Mouse (Mus musculus) macrophage (primary cell): Measurements from ENCODE around the gene Siva1. TPM values are rescaled to one million over a fixed set of nuclear protein-coding genes. Genes with fewer than 3 reads are reported as not detected.

Experiments used
- H3K27ac ChIP-seq: fragments of 350-480 bp; formaldehyde crosslinking; 2 replicates; pipeline ENCODE4 v1.9.0; 2021
- H3K36me3 ChIP-seq: fragments of 350-480 bp; formaldehyde crosslinking; 2 replicates; pipeline ENCODE4 v1.9.0; 2021; ENCODE audit errors: inconsistent target
- H3K4me3 ChIP-seq: fragments of 350-480 bp; formaldehyde crosslinking; 2 replicates; pipeline ENCODE4 v1.9.0; 2021; ENCODE audit errors: inconsistent target
- H3K79me2 ChIP-seq: fragments of 350-480 bp; formaldehyde crosslinking; 2 replicates; pipeline ENCODE4 v1.9.0; 2021; ENCODE audit errors: inconsistent target
- WGBS: methylation state at CpG from one replicate; pipeline ENCODE4 v1.1.7; 2026; ENCODE audit warnings: inconsistent platforms; ENCODE audit not compliant: missing documents; 5-methylcytosine and 5-hydroxymethylcytosine counted together
- polyA plus RNA-seq: library from polyadenylated mRNA; stranded (reverse); fragments of 250-400 nt; gene quantifications from 3 replicates; pipeline ENCODE4 v1.2.4, GENCODE M21; 2018; ENCODE audit warnings: inconsistent platforms

Gene Siva1
- polyA plus RNA-seq, 1 experiment from 2014 or later = 5.6 TPM

DNA sequence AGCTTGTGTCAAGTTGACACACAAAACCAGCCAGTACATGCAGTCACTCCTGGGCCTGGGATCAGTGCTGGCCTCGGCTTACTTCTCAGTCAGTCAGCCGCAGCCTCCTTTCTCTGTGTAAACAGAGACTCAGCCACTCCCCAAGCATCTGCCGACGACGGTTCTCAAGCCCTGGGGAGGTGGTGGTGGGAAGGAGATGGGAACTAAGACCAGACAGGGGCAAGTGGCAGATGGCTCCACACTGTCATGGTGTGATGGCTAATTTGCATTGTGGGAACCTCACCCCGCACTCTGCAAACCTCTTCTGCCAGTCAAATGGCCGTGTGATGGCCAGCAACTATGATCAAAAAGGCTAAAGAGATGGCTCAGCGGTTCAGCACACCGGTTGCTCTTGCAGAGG lies 27.8 kb upstream of the Siva1 start:
- Histone ChIP-seq H3K27ac (peak overlapping the region; percentile 91), H3K4me3 (no peak overlapping the region)

DNA sequence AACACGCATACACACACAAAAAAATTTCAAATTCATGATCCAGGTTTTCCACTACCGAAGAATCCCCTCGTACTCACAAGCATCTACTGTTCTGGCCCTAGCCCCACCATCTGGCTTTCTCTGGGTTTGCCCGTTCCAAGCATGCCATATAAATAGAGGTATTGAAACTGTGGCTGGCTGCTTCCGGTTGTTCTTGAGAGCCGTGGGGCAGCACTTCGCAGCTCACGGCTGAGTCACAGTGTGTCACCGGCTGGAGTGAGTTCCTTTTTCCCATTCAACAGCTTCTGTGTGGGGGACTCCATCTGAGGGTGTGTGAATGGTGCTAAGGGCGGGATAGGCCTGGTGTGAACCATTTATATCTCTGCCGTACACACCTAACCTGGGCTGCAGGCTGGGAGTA lies 27.3 kb upstream of the Siva1 start:
- Histone ChIP-seq H3K4me3 (no peak overlapping the region), H3K36me3 (no peaks in the 10 kb centered on the region), H3K79me2 (peaks cover 14% of the 10 kb centered on the region; the same call in 1 of the 2 replicates), H3K27ac (peak overlapping the region; percentile 91)
- 6% methylated on average over 11 of the region's 11 CpGs for WGBS

More for the DNA sequence above, 27.8 kb upstream of the Siva1 start:
- H3K79me2 ChIP-seq = peaks cover 14% of the 10 kb centered on the region; the same call in 1 of the 2 replicates
- 92% methylated on average over 9 of the region's 9 CpGs for WGBS
- H3K36me3 ChIP-seq = no peaks in the 10 kb centered on the region

DNA sequence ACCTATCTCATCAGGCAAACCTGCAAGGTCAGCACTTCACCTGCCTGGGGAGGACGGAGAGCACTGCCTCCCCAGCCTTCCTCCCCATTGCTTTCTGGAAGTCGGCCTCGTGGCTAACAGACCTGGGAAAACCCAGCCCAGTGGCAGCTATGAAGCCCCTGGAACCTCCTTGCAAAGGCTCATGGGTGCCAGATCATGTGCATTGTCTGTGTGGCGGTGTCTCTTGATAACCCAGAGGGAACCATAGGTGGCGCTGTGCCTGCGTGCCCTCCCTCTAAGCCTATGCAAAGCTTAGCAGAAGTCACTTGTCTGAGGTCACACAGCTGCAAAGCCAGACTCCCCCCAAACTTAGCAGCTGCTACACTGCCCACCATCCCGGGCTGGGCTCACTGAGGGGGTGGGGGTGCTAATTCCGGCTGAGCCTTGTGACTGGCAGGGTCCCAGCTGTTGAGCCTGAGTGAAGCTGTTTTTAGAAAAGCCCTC lies 26.5 kb upstream of the Siva1 start:
- 5% methylated on average over 8 of the region's 8 CpGs for WGBS
- H3K79me2 ChIP-seq = peaks cover 14% of the 10 kb centered on the region; the same call in 1 of the 2 replicates
- no peak overlapping the region for H3K4me3 ChIP-seq
- no peaks in the 10 kb centered on the region for H3K36me3 ChIP-seq
- peak overlapping the region; percentile 91 for H3K27ac ChIP-seq

DNA sequence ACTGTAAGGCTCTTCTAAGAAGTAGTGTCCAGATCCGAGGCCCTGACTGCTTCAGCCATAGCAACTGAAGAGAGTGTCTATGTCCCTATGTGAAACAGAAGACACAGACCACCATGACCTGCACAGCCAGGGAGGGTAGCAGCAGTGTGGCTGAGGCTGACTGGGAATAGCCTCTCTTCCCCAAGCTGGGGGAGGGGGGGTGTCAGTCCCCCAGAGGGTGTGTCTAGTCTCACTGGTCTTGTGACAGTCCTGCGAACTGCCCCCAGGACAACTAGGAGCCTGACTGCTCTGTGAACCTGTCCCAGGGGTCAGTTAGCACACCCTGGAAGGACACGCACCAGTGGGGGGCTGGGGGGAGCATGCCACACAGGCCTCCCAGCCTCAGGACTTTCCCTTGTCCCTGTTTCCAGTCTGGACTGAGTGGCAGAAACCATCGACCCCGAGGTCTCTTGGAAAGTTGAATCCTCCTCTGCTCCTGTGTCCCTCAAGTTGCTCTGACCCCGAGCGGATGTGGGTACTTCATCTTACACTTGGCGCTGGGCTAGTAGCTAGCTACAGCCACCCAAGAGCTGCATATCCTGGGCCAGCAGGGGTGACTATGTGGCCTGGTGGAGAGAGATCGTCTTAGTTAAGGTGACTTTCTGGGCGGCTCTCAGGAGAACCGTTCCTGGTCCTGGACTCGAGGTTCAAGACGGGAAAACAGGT lies 25.3 kb upstream of the Siva1 start:
- Histone ChIP-seq H3K27ac (peak overlapping the region; percentile 91), H3K4me3 (peak overlapping the region; percentile 42)
- WGBS = 9% methylated on average over 13 of the region's 13 CpGs

DNA sequence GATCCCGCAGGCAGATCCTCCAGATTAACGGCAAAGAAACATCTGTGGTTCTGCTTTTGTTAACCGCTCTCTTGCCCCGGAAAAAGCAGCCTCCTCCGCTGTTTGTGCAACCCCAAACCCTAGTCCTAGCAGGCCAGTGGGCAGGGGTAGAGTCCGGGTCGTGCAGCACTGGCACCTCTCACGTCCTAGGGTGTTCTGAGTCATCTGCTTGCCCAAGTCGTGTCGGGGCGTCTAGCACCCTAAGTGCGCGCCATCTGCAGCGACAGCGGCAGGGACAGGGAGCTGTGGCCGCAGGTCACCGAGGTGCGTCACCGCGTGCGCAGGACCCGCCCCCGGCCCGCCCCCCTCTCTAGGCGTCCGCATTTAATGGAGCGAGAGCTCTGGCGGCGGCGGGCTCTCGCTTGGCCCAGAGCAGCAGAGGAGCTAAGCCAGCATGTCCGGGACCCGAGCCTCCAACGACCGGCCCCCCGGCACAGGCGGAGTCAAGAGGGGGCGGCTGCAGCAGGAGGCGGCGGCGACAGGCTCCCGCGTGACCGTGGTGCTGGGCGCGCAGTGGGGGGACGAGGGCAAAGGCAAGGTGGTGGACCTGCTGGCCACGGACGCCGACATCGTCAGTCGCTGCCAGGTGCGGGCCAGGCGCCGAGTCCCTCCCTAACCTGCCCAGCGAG lies 24.7 kb upstream of the Siva1 start, which contains the start of gene Adssl1:
Adssl1 (plus strand) TSS at position 360 of the 668 bp plus-strand sequence.
- Histone ChIP-seq H3K27ac (peak within 1 kb of the TSS; percentile 91), H3K4me3 (peak within 1 kb of the TSS; percentile 68), H3K36me3 (no peaks in the 10 kb centered on the region), H3K79me2 (peaks cover 14% of the 10 kb centered on the region; the same call in 1 of the 2 replicates)
- WGBS = under 1% methylated on average over 43 of the region's 56 CpGs

More for the DNA sequence above, 25.3 kb upstream of the Siva1 start:
- H3K36me3 ChIP-seq = no peaks in the 10 kb centered on the region
- peaks cover 14% of the 10 kb centered on the region; the same call in 1 of the 2 replicates for H3K79me2 ChIP-seq

DNA sequence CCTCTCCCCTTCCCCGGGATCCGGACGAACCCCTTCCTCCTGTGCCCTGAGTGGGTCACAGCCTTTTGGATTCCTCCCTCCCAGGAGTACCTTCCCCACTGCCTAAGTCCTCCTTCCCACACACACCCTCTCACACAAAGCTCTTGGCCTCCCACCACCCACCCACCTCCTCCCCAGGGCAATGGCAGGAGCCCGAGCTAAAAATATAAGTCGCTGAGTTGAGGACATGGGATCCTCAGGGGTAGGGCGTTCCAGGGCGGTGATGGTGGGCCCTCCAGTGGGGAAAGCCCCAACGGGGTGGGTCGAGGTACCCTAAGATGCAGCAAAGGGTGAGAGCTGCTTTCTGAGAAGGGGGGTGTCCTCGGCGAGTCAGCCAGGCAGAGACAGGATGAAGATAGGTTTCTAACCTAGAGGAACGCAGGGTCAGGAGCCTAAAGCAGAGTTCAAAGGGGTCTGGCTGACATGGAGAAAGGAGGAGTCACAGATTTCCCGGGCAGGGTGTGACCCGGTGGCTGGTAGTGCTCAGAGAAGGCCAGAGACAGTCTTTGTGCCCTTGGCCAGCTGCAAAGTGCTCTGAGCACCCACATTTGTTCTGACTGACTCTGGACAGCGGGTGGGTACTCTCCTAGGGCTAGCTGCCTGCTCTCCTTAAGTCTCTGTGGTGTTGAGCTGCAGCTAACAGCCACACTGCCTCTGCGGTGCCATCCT lies 24.0 kb upstream of the Siva1 start:
- Histone ChIP-seq H3K36me3 (no peaks in the 10 kb centered on the region), H3K79me2 (peaks cover 14% of the 10 kb centered on the region; the same call in 1 of the 2 replicates), H3K27ac (peak overlapping the region; percentile 91), H3K4me3 (peak overlapping the region; percentile 68)
- WGBS = 1% methylated on average over 16 of the region's 16 CpGs

DNA sequence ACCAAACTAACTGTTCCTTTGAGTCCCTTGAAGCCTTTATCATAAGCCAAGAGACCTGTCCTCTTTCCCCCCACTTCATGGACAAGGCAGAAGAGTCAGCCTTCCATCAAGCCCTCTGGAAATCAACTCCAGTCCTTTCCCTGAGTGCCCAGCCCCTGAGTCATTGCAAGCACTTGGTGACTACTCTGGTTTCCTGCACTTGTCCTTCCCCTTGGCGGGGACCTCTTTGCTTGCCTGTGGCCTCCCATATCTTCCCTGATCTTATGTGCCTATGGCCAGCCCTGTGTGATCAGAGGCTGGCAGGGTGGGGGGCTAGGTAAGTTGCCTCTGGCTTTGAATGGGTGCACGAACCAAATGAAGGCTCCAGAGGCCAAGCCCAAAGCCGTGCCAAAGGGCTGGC lies 22.6 kb upstream of the Siva1 start:
- 44% methylated on average over 3 of the region's 3 CpGs for WGBS
- no peak overlapping the region for H3K4me3 ChIP-seq
- H3K79me2 ChIP-seq = peaks cover 14% of the 10 kb centered on the region; the same call in 1 of the 2 replicates

DNA sequence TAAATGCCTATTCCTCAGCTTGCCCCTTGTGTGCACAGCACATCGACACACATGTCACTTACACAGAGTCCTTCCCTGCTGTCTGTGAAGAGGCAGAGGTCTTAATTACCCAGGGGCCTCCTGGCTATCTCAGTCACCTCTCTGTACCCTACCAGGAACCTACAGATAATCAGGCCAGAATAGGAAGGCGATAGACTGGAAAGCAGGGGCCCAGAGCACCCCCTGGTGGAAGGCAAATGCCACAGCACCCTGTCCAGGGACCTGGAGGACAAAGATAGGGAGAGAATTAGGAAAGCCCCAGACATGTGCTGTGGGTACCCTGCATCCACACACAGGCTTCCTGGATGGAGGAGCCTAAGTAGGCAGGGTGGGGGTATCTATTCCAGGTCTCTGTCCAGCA lies 20.7 kb upstream of the Siva1 start:
- Histone ChIP-seq H3K4me3 (no peak overlapping the region), H3K27ac (no peak overlapping the region), H3K79me2 (peaks cover 14% of the 10 kb centered on the region; the same call in 1 of the 2 replicates), H3K36me3 (no peaks in the 10 kb centered on the region)
- WGBS = 31% methylated on average over 2 of the region's 2 CpGs

More for the DNA sequence above, 22.6 kb upstream of the Siva1 start:
- no peaks in the 10 kb centered on the region for H3K36me3 ChIP-seq
- peak overlapping the region; percentile 91 for H3K27ac ChIP-seq

DNA sequence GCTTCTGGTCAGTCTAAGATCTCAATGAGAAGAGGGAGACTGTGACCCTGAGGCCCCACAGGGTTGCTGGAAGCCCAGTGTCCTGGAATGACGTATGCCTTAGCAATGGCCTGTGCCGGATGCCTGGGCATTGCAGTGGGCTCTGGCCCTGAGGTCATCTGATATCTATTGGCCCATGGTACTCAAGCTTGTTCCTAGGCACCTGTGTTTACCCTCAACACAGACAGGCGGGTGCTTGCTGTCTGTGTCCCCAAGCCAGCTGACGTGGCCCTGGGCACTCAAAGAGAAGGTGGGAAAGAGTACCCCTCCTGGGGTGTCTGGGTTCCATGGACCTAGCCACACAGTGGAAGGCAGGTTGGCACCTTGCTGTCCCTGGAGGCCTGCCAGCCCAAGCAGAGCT lies 18.8 kb upstream of the Siva1 start:
- no peak overlapping the region for H3K27ac ChIP-seq
- H3K4me3 ChIP-seq = no peak overlapping the region
- H3K79me2 ChIP-seq = peaks cover 9% of the 10 kb centered on the region; the same call in 1 of the 2 replicates
- WGBS = 89% methylated on average over 4 of the region's 4 CpGs
- H3K36me3 ChIP-seq = no peaks in the 10 kb centered on the region

DNA sequence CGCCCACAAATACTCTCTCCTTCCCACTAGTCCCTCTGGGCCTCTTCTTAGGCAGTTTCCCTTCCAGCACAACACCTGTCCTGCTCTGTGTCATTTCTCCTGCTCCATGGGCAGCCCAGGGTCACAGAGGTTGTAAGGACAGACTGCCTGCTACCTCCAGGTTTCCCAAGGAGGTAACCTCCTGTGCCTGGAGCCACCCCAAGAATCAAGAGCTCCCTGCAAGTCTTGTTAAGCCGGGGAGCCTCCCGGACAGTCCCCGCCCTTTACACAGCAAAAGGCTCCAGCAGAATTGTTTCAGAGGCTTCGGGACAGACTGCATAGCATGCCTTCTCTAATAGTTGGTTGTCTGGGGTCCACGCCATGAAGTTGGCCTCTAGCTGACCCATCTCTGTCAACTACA lies 18.0 kb upstream of the Siva1 start:
- 84% methylated on average over 6 of the region's 6 CpGs for WGBS
- H3K4me3 ChIP-seq = no peak overlapping the region
- H3K27ac ChIP-seq = peak overlapping the region; percentile 98
- H3K36me3 ChIP-seq = no peaks in the 10 kb centered on the region
- peaks cover 1% of the 10 kb centered on the region; the same call in 1 of the 2 replicates for H3K79me2 ChIP-seq

DNA sequence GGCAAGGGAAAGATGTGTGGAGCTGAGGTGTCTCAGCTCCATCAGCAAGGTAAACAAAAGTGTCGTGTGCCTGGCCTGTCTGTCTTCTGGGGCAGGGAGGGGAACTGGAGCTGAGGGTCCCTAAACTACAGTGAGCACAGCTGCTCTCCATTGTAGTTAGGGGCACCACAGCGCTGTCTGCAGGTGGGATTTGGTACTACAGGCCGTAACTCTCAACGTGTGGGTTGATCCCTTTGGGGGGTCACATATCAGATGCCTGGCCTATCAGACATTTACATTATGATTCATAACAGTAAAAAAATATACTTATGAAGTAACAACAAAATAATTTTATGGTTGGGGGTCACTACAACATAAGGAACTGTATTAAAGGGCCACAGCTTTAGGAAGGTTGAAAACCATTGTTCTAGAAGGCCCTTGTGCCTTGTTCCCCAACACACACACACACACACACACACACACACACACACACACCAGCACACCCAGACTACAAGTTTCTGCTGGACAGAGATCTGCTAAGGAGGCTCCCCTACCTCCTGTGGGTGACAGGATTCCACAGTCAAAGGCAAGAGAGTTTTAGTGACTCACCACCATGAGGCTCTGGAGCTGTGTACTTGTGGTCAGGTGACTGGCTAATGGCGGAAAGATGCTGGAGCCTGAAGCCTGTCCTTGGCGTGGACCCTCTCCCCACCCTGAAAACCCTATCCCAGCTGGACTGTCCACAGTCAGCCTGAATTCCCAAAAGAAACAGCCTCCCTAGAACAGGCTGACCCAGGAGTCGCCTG lies 17.2 kb upstream of the Siva1 start:
- peak overlapping the region; percentile 98 for H3K27ac ChIP-seq
- no peak overlapping the region for H3K4me3 ChIP-seq
- no peaks in the 10 kb centered on the region for H3K79me2 ChIP-seq
- H3K36me3 ChIP-seq = no peaks in the 10 kb centered on the region
- 61% methylated on average over 6 of the region's 7 CpGs for WGBS

DNA sequence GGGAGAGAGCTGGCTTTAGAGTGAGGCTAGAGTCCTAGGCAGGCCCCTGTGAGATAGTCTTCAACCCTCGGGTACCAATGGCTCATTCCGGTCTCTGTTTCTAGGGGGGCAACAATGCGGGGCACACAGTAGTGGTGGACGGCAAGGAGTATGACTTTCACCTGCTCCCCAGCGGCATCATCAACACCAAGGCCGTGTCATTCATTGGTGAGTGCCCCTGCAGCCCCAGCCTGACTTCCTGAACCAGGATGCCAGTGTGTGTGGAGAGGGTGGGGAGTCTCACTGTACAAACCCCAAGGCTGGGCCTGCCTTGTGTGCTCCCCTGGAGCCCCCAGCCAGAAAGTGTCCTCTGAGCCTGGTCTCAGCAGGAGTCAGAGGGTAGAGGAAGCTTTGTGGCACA lies 16.3 kb upstream of the Siva1 start:
- H3K36me3 ChIP-seq = no peaks in the 10 kb centered on the region
- WGBS = 19% methylated on average over 6 of the region's 6 CpGs
- no peaks in the 10 kb centered on the region for H3K79me2 ChIP-seq
- no peak overlapping the region; the same call in 1 of the 2 replicates for H3K4me3 ChIP-seq
- peak overlapping the region; percentile 98 for H3K27ac ChIP-seq

DNA sequence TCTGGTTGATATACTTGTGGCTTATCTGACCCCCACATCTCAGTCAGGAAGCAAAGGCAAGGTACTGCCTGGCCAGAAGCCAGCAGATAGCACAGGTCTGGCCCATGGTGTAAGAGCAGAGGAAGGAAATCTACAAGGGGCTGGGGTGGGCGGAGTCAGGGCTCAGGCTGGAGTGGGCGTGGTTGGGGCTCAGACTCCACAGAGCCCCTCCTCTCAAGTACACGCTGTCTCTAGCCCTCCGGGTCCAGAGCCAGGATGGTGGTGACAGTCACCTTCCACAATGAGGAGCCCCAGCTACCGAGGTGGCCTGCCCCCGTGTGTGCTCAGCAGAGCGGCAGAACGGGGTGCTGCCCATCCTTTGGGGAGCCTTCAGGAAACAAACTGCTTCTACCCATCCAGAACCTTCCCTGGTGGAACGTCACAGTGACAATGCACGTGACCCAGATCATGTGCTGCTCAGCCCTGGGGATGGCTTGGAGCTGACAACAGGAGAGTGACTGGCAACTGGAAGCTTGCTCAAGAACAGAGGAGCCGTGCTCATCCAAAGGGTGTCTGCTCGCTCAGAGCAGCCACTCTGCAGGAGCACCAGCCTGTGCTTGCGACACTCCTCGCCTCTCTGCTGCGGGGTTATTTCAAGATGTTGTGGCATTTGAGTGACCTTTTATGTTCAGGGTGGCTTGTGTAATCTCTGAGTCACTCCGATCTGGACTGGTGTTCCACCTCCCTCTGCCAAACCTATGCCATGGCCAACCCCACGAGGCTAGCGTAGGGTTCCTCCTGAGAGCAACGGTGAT lies 15.4 kb upstream of the Siva1 start:
- Histone ChIP-seq H3K36me3 (no peaks in the 10 kb centered on the region), H3K4me3 (peak overlapping the region; percentile 3; the same call in 1 of the 2 replicates), H3K27ac (peak overlapping the region; percentile 98), H3K79me2 (no peaks in the 10 kb centered on the region)
- under 1% methylated on average over 19 of the region's 19 CpGs for WGBS
